Mouse (Mus musculus) spleen, adult 2 months (tissue): ENCODE results near the gene Fam209. TPM values are rescaled to one million over a fixed set of nuclear protein-coding genes. Genes with fewer than 3 reads are reported as not detected.

Experiments
- DNase-seq, 2 experiments: peaks; one replicate each; pipeline versions ENCODE4 v3.0.0 to v3.0.0-alpha.2; 2012 to 2021; ENCODE audit warnings: low spot score in 2 of 2, low read depth in 1 of 2
- H3K27ac ChIP-seq: fragments of 200-500 bp; 2 replicates; pipeline ENCODE4 v1.5.1; 2012; ENCODE audit warnings: low read length, inconsistent platforms; ENCODE audit not compliant: insufficient read depth
- H3K27me3 ChIP-seq: fragments of 200-500 bp; 2 replicates; pipeline ENCODE4 v1.6.1; 2012; ENCODE audit warnings: mild to moderate bottlenecking, moderate library complexity, low read length, inconsistent platforms; ENCODE audit not compliant: control insufficient read depth, insufficient read depth
- H3K36me3 ChIP-seq: fragments of 200-500 bp; 2 replicates; pipeline ENCODE4 v1.6.1; 2012; ENCODE audit warnings: mild to moderate bottlenecking, low read length, inconsistent platforms; ENCODE audit not compliant: control insufficient read depth, insufficient read depth
- H3K4me1 ChIP-seq: fragments of 200-500 bp; 2 replicates; pipeline ENCODE4 v1.6.1; 2011; ENCODE audit warnings: inconsistent platforms; ENCODE audit not compliant: control insufficient read depth, insufficient read depth, insufficient read length
- H3K4me3 ChIP-seq: fragments of 200-500 bp; 2 replicates; pipeline ENCODE4 v1.5.1; 2011; ENCODE audit warnings: mild to moderate bottlenecking, inconsistent platforms; ENCODE audit not compliant: insufficient read depth, insufficient read length; ENCODE audit errors: extremely low read depth
- CTCF ChIP-seq: fragments of 200-500 bp; IDR thresholded peaks from 2 replicates; pipeline ENCODE4 v1.5.1; 2011; ENCODE audit warnings: mild to moderate bottlenecking, inconsistent platforms; ENCODE audit not compliant: insufficient read depth, insufficient read length, insufficient replicate concordance; ENCODE audit errors: extremely low read depth
- POLR2A ChIP-seq: fragments of 200-500 bp; IDR thresholded peaks from 2 replicates; pipeline ENCODE4 v1.6.1; 2011; ENCODE audit warnings: low read depth, low read length, inconsistent platforms
- WGBS: fragments of 180-500 bp; shearing (Covaris S2); methylation state at CpG from one replicate; pipeline ENCODE4 v1.1.7; 2018; 5-methylcytosine and 5-hydroxymethylcytosine counted together
- polyA plus RNA-seq: library from polyadenylated mRNA; depleted of rRNA; stranded (reverse); fragments of >200 nt; gene quantifications from 2 replicates; pipeline ENCODE4 v1.2.3, GENCODE M21; 2012

The Fam209 gene
- polyA plus RNA-seq, 1 experiment: 0.21 TPM

DNA sequence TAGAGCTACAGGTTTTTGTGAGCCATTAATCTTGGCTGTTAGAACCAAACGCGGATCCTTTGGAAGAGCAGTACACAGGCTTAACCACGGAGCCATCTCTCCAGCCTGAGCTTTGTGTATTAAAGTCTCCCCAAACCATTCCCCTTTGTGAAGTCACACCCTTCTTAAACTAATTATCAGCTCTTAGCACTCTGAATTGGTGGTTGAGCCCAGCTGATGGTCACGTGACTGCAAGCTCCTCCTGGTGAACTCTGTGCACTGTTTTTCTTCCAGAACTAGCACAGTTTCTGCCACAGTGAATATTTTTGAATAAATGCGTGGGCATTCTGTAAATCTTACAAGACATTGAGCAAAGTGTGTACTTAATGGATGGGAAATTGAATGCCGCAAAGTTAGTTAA lies 31.1 kb upstream of the Fam209 start:
- Histone ChIP-seq H3K27ac (no peak overlapping the region), H3K4me3 (peak overlapping the region; percentile 75), H3K36me3 (peaks cover 8% of the 10 kb centered on the region), H3K27me3 (no peaks in the 10 kb centered on the region), H3K4me1 (peaks cover 19% of the 10 kb centered on the region)
- DNase-seq: no peak
- TF ChIP-seq CTCF (no peak), POLR2A (no peak)
- 28% methylated on average over 6 of the region's 6 CpGs for WGBS

DNA sequence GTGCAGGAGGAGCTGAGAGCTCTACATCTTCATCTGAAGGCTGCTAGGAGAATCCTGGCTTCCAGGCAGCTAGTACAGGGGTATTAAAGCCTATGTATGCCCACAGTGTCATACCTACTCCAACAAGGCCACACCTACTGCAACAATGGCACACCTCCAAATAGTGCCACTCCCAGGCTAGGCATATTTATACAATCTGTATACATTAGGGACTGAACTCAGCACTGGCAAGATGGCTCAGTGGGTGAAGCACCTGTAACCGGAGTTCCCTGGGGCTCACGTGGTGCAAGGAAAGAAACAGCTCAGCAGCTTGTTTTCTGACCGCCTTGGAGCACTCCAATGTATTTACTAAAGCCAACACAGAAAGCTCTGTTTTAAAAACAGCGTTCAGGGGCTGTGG lies 26.7 kb upstream of the Fam209 start:
- TF ChIP-seq CTCF: no peak
- TF ChIP-seq POLR2A: no peak
- 94% methylated on average over 4 of the region's 4 CpGs for WGBS

GRCm38 (mm10) chr2:172447317-172447716 lies 25.0 kb upstream of the Fam209 start:
- no peak overlapping the region for H3K27ac ChIP-seq
- TF ChIP-seq POLR2A (no peak), CTCF (peak; percentile 40; the same call in 1 of the 2 replicates)
- no peaks in the 10 kb centered on the region for H3K27me3 ChIP-seq
- H3K4me1 ChIP-seq: no peaks in the 10 kb centered on the region; the same call in 1 of the 2 replicates
- H3K36me3 ChIP-seq: peaks cover 48% of the 10 kb centered on the region
- 93% methylated on average over 6 of the region's 6 CpGs for WGBS
- no peak overlapping the region for H3K4me3 ChIP-seq
- DNase-seq: peak in 1 of 2 experiments; percentile 42

More for the DNA sequence above, 26.7 kb upstream of the Fam209 start:
- Histone ChIP-seq H3K4me3 (no peak overlapping the region), H3K36me3 (peaks cover 42% of the 10 kb centered on the region), H3K27me3 (no peaks in the 10 kb centered on the region), H3K27ac (no peak overlapping the region), H3K4me1 (peaks cover 10% of the 10 kb centered on the region)
- no peak for DNase-seq

DNA sequence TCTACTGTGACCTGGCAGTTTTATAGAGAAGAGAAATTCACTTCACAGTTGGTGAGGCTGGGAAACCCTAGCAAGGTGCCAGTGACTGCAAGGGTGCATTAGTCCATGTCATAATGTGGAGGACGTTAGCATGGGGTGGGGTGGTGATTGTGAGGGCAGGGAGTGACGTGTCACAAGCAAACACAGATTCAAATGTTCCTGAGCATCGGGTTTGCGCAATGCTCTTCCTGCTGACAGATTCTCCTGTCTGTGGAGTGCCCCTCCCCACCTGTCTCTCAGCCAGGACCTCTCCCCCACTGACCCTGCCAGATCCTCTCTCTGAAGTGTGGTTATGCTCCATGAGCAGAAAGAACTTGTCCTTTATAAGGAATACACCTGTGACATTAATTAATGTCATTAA lies 24.0 kb upstream of the Fam209 start:
- no peak for TF ChIP-seq POLR2A
- TF ChIP-seq CTCF: no peak
- no peaks in the 10 kb centered on the region for H3K27me3 ChIP-seq
- H3K4me1 ChIP-seq: no peaks in the 10 kb centered on the region
- peaks cover 52% of the 10 kb centered on the region for H3K36me3 ChIP-seq
- DNase-seq: no peak
- no peak overlapping the region for H3K4me3 ChIP-seq
- H3K27ac ChIP-seq: no peak overlapping the region
- 94% methylated on average over 4 of the region's 4 CpGs for WGBS

DNA sequence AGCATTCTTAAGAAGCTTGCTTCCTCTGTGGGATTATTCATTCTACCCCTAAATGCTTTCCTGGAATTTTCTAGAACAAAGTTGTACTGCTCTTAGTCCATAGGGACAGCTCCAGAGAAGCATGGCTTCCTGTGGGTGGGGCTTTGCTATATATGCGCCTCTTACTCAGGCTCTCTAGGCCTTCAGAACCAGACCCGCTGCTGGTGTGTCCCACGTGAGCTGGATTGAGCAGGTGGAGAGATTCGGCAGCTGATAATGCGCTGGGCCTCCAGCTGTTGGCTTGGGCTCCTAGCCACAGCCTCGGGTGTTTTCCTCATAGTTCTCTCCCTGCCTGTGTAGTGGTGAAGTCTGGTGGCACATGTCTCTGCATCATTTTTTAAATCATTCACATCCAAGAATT lies 21.7 kb upstream of the Fam209 start:
- Histone ChIP-seq H3K36me3 (peaks cover 54% of the 10 kb centered on the region), H3K4me1 (no peaks in the 10 kb centered on the region), H3K27me3 (no peaks in the 10 kb centered on the region), H3K4me3 (no peak overlapping the region), H3K27ac (no peak overlapping the region)
- no peak for DNase-seq
- TF ChIP-seq CTCF: no peak
- no peak for TF ChIP-seq POLR2A
- WGBS: 80% methylated on average over 6 of the region's 6 CpGs

DNA sequence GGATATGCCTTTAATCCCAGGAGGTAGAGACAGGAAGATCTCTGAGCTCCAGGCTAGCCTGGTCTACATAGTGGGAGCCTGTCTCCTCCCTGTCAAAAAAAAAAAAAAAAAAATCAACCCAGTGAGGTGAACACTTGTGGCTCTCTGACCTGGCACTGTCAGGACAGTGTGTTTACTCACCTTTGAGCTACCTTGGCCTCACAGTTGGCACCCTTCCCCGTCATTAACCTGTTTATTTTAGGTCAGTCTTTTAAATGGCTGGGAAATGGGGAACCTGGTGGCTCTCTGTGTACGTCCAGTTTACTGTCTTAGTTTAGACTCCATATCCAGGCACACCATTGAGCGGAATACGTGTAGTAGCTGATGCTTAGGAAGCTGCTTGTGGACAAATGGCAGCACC lies 20.3 kb upstream of the Fam209 start:
- 96% methylated on average over 4 of the region's 4 CpGs for WGBS
- no peak for TF ChIP-seq POLR2A
- TF ChIP-seq CTCF: no peak
- Histone ChIP-seq H3K36me3 (peaks cover 42% of the 10 kb centered on the region), H3K4me3 (no peak overlapping the region), H3K27ac (no peak overlapping the region), H3K4me1 (no peaks in the 10 kb centered on the region), H3K27me3 (no peaks in the 10 kb centered on the region)
- no peak for DNase-seq

DNA sequence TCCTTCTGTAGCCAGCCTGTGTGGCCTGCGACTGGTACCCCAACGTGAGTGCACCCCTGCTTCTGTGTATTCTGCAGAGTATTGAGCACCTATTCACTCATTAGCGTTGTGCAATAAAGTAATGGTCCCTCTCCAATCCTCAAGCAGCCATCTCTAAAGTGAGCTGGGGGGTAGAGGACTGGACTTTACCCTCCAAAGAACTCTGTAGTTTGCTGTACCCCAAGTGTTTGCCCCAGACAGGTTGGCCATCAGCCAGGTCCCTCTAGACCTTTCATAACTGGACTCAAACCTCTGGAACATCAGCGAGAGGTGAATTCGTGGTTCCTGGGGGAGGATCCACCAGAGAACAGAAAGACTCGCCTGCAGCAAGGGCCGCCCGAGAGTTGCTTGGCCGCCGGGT lies 19.9 kb upstream of the Fam209 start:
- no peak for DNase-seq

More for the DNA sequence above, 19.9 kb upstream of the Fam209 start:
- H3K27me3 ChIP-seq: no peaks in the 10 kb centered on the region
- H3K4me3 ChIP-seq: no peak overlapping the region
- H3K36me3 ChIP-seq: peaks cover 39% of the 10 kb centered on the region
- 96% methylated on average over 10 of the region's 10 CpGs for WGBS
- H3K4me1 ChIP-seq: no peaks in the 10 kb centered on the region
- TF ChIP-seq CTCF: no peak
- no peak for TF ChIP-seq POLR2A
- H3K27ac ChIP-seq: no peak overlapping the region
